ENCODE assay signal across 8 mouse cellular contexts in the genomic region with DNA sequence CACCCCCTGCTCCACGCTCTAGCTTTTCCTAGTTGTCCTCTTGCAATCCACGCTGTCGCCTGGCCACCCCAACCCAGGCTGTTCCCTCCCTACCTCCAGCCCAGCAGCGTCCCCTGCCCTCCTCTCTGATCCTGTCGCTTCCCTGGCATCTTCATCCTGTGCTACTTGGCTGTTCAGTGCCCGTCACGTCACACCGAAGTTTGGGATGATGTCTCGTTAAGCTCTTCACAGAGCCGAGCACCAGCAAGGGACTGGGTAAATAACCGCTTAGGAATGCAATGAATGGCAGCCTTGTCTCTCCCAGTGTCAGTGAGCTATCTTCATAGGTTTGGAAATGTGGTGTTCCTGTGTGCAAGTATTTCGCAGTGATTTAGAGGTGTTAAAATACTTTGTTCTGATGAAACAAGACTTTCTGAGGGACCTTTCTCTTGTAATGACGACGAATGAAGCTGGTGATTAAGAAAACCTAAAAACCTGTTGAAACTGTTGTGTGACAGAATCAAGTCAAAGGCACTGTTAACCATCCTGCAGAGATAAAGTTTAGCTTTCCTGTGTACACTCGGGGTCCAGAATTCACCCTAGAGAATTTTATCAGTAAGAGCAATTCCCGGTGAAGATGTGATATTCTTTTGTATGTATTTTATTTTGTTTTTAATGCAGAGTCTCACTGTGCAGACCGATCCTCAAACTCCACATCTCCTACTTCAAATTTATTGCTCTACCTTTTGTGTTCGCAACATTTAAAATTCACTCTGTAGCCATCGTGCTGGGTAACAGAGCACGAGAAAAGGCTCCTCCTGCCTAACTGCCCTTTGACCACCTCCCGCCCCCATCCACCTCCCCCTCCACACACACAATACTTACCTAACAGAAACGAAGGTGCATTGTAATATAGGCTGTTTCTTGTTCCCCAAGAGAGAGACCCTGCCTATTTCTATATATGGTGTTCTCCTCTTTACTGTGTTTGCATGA. TPM values are rescaled to one million over a fixed set of nuclear protein-coding genes. Genes with fewer than 3 reads are reported as not detected.
DNase-seq lines count a peak whose midpoint lies in the region; ATAC-seq and TF ChIP-seq lines count a peak whose summit lies in the region.

No protein-coding gene starts in this region.

- peaks cover 3% of the 10 kb centered on the region; the same call in 1 of the 2 replicates for H3K4me1 ChIP-seq in thymus, adult 2 months (replicated peaks; ENCODE audit: control insufficient read depth, insufficient read depth, low read length)
- H3K4me1 ChIP-seq in hindbrain, embryonic 13.5 days (replicated peaks): peaks cover 28% of the 10 kb centered on the region

- H3K36me3 ChIP-seq in thymus, adult 2 months (ENCODE audit: control insufficient read depth, insufficient read depth, low read length): no peaks in the 10 kb centered on the region
- H3K36me3 ChIP-seq in hindbrain, embryonic 13.5 days: no peaks in the 10 kb centered on the region

- peak overlapping the region; percentile 82 for H3K9ac ChIP-seq in hindbrain, embryonic 13.5 days

- peak; percentile 68 for DNase-seq in embryo, embryonic 10 days (ENCODE audit: low spot score)
- no peak for DNase-seq in embryo, embryonic 9.5 days (ENCODE audit: extremely low spot score)
- no peak for DNase-seq in thymus, adult 2 months
- DNase-seq in thymus, postnatal 14 days: no peak
- no peak for DNase-seq in right cerebral cortex, postnatal 25 days
- no peak for DNase-seq in B cell, adult 2 months

- WGBS in thymus, adult 2 months: 15% methylated on average over 22 of the region's 22 CpGs
- 14% methylated on average over 22 of the region's 22 CpGs for WGBS in hindbrain, embryonic 13.5 days

- no peak for TF ChIP-seq POLR2A in thymus, adult 2 months (IDR thresholded peaks at IDR 0.05; ENCODE audit: control insufficient read depth, extremely low read depth, insufficient read depth, low read length, poor library complexity)

- peak overlapping the region; percentile 50 for H3K27ac ChIP-seq in thymus, adult 2 months (ENCODE audit: control insufficient read depth, insufficient read depth, low read length)
- peak overlapping the region; percentile 96 for H3K27ac ChIP-seq in hindbrain, embryonic 13.5 days

- peak; percentile 63 for ATAC-seq in hindbrain, embryonic 13.5 days (ENCODE audit: low FRiP score)
- ATAC-seq in megakaryocyte-erythroid progenitor cell, adult 5-6 weeks (replicated peaks; ENCODE audit: low FRiP score, low TSS enrichment, poor library complexity, severe bottlenecking): peak; percentile 26

- H3K9me3 ChIP-seq in hindbrain, embryonic 13.5 days: no peaks in the 10 kb centered on the region

- H3K4me3 ChIP-seq in thymus, adult 2 months (ENCODE audit: control insufficient read depth, insufficient read depth, low read length): peak overlapping the region; percentile 86
- peak overlapping the region; percentile 86 for H3K4me3 ChIP-seq in hindbrain, embryonic 13.5 days

- H3K27me3 ChIP-seq in thymus, adult 2 months (ENCODE audit: control insufficient read depth, insufficient read depth, low read length): no peaks in the 10 kb centered on the region
- no peaks in the 10 kb centered on the region for H3K27me3 ChIP-seq in hindbrain, embryonic 13.5 days

- no peak for TF ChIP-seq CTCF in thymus, adult 2 months (IDR thresholded peaks at IDR 0.05; ENCODE audit: borderline replicate concordance, control insufficient read depth, extremely low read depth, insufficient read depth, low read length, poor library complexity)

- H3K4me2 ChIP-seq in hindbrain, embryonic 13.5 days: peak overlapping the region; percentile 78

RNA-seq across cellular contexts. Expression of a gene that starts 1.2 kb away (rescaled TPM):
- 32.4 and 38.3 TPM in 2 replicates for polyA plus RNA-seq in thymus, adult 2 months (2012; rRNA removed)
- 51.1 and 54.4 TPM in 2 replicates for polyA plus RNA-seq in hindbrain, embryonic 13.5 days (2015; fragmentation: Nextera tagmentation; extraction: Ambion mirVana)
- 96.8 and 113 TPM in 2 replicates for total RNA-seq in megakaryocyte-erythroid progenitor cell, adult 5-6 weeks (2014; fragmentation: Nextera tagmentation)
- total RNA-seq in megakaryocyte-erythroid progenitor cell, adult 5-6 weeks (2017): 138 and 165 TPM in 2 replicates
